Mouse (Mus musculus): ENCODE measurements around the gene Gm13083.
"Not testable (repeated sequence)": the region's sequence is repeated elsewhere in the genome, so short reads cannot be mapped to it uniquely, and the experiment has no call there.

Gene Gm13083

DNA sequence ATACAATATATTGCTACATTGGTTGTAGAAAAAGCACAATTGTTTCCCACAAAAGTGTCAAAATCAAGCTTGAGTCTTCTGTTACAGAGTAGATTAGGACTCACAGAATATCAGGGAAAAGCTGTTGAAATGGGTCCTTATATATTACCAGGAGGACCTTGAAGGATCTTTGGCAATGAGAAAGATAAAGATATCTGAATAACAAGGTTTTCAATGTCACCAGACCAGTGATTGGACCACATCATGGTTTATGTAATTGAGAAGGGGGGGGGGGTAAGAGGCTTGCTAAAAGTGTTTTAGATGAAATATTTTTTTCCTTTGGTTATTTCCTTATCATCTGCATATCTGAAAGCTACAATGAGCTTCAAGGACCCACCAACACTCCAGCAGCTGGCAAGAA is at the start of gene Gm13083:
Gm13083 (plus strand) TSS at position 301 of the 400 bp plus-strand sequence.
- DNase-seq = not testable (repeated sequence)

- not testable (repeated sequence) for DNase-seq
Measured at GRCm38 (mm10) chr4:143611927-143612326, 2.9 kb upstream of the Gm13083 start.

GRCm38 (mm10) chr4:143618101-143618500 is 3.3 kb downstream of the Gm13083 start:
- not testable (repeated sequence) for DNase-seq

DNA sequence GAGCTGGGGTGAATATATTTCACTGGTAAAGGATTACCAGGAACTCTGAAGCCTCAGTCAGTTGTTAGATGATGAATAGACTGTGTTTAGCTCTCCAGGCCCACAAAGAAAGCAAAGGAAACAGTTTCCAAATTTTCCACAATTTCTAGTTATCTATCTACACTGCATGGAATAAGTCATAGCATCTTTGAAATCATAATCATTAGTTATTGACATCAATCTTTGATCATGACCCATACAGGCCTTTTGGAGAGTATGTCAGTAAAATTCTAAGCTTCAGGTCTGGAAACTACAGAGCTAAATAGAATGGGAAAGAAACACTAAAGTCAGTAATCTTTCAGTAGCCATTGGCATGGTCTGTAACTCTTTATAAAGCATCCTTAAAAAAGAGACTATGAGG is 42.3 kb downstream of the Gm13083 start, which contains the start of gene Gm13088:
Gm13088 (minus strand) TSS at position 101 of the 400 bp plus-strand sequence.
- DNase-seq = not testable (repeated sequence)

Data from kidney, adult 9 months (tissue).